10 mouse cellular contexts compared by ENCODE assay signal in genomic region chr10:31173169-31173686, GRCm38 (mm10).
DNase-seq lines count a peak whose midpoint lies in the region; ATAC-seq and TF ChIP-seq lines count a peak whose summit lies in the region.
"Had no signal": no experiment of that assay in that cellular context is flagged by ENCODE, and none has a peak within 500 bp of the region (broad histone marks: within the 10 kb centered on the region; RNA-seq: fewer than 3 reads in every experiment).

No protein-coding gene starts in this region.

- no peak overlapping the region for H3K9ac ChIP-seq in lung, embryonic 16.5 days (ENCODE audit: low read length)
- H3K9ac ChIP-seq: liver, embryonic 14.5 days had no signal

- H3K36me3 ChIP-seq in hindbrain, embryonic 10.5 days: no peaks in the 10 kb centered on the region
- no peaks in the 10 kb centered on the region for H3K36me3 ChIP-seq in lung, embryonic 16.5 days (ENCODE audit: control insufficient read depth, insufficient read depth, low read length)
- H3K36me3 ChIP-seq: G1E had no signal

- H3K27ac ChIP-seq in hindbrain, embryonic 10.5 days: peak overlapping the region; percentile 35; the same call in 1 of the 2 replicates
- peak overlapping the region; percentile 33; the same call in 1 of the 2 replicates for H3K27ac ChIP-seq in layer of hippocampus, adult 2 months
- H3K27ac ChIP-seq in lung, embryonic 16.5 days (ENCODE audit: low read length): 0 out of 2 replicates have a peak overlapping the region, but pooled peaks have one; percentile 3
- H3K27ac ChIP-seq: liver, embryonic 14.5 days had no signal

- no peak overlapping the region for H3K4me3 ChIP-seq in hindbrain, embryonic 10.5 days
- no peak overlapping the region for H3K4me3 ChIP-seq in layer of hippocampus, adult 2 months
- H3K4me3 ChIP-seq in lung, embryonic 16.5 days (ENCODE audit: low read length): no peak overlapping the region

- peaks cover 14% of the 10 kb centered on the region; the same call in 1 of the 2 replicates for H3K4me1 ChIP-seq in hindbrain, embryonic 10.5 days (replicated peaks)
- H3K4me1 ChIP-seq in lung, embryonic 16.5 days (replicated peaks; ENCODE audit: control insufficient read depth, insufficient read depth, low read length): peaks cover 6% of the 10 kb centered on the region

- peak; percentile 99 for ATAC-seq in lung, embryonic 16.5 days (ENCODE audit: low read depth)

- H3K4me2 ChIP-seq in lung, embryonic 16.5 days (ENCODE audit: low read depth, low read length): no peak overlapping the region

- no peak for TF ChIP-seq CTCF in layer of hippocampus, adult 2 months (conservative IDR thresholded peaks at IDR 0.05)

- H3K9me3 ChIP-seq in hindbrain, embryonic 10.5 days: no peaks in the 10 kb centered on the region
- H3K9me3 ChIP-seq in lung, embryonic 16.5 days (ENCODE audit: control insufficient read depth, low read length): no peaks in the 10 kb centered on the region
- H3K9me3 ChIP-seq: G1E had no signal

- no peaks in the 10 kb centered on the region for H3K27me3 ChIP-seq in hindbrain, embryonic 10.5 days (ENCODE audit: insufficient read depth, poor library complexity, severe bottlenecking)
- no peaks in the 10 kb centered on the region for H3K27me3 ChIP-seq in lung, embryonic 16.5 days (ENCODE audit: control insufficient read depth, insufficient read depth, low read depth, low read length)

- peak; percentile 12 to 36 for DNase-seq in adrenal gland, adult 18-20 months (ENCODE audit: low spot score in 2 of 2)
- peak; percentile 8 to 15 for DNase-seq in cerebellum, postnatal 36 days
- peak; percentile 17 to 61 for DNase-seq in frontal cortex, postnatal 36 days (ENCODE audit: low spot score in 2 of 2)
- DNase-seq in hindbrain, embryonic 10.5 days (ENCODE audit: low spot score): peak; percentile 38
- DNase-seq in layer of hippocampus, adult 2 months (ENCODE audit: low spot score in 2 of 2): peak; percentile 40 to 45
- DNase-seq in skeletal muscle tissue, adult 2 months (ENCODE audit: low read depth, low spot score): peak; percentile 20
- no peak for DNase-seq in B cell, adult 2 months

- WGBS in hindbrain, embryonic 10.5 days: 39% methylated on average over 15 of the region's 15 CpGs
- WGBS in lung, embryonic 16.5 days: 28% methylated on average over 15 of the region's 15 CpGs

Comparison
In these comparisons a context has a peak if more than half of its experiments do, and no peak if none do; other contexts are left out.
1. DNase-seq: peak in adrenal gland, adult 18-20 months (2 of 2), cerebellum, postnatal 36 days (2 of 2), frontal cortex, postnatal 36 days (2 of 2), hindbrain, embryonic 10.5 days (single experiment), layer of hippocampus, adult 2 months (2 of 2) and skeletal muscle tissue, adult 2 months (single experiment); none in B cell, adult 2 months (0 of 2).
2. Peak in every context shown above with its lines, with median percentiles within 50 percentile points of each other: H3K27ac ChIP-seq.